Mouse (Mus musculus) ovary, postnatal 36 days (tissue): Measurements from ENCODE around the gene Rbm34.
"Not testable (repeated sequence)": the region's sequence is repeated elsewhere in the genome, so short reads cannot be mapped to it uniquely, and the experiment has no call there.

Experiments
- DNase-seq: peaks from one replicate; pipeline ENCODE4 v3.0.0; 2022; ENCODE audit warnings: low spot score, mixed read lengths

Gene Rbm34

GRCm38 (mm10) chr8:126970579-126971313 is at the start of gene Rbm34:
Gene Rbm34, minus strand, starts transcription at chr8:126971071.
- DNase-seq, result peak; percentile 93

GRCm38 (mm10) chr8:127011668-127012067 is 40.8 kb upstream of the Rbm34 start:
- no peak for DNase-seq

DNA sequence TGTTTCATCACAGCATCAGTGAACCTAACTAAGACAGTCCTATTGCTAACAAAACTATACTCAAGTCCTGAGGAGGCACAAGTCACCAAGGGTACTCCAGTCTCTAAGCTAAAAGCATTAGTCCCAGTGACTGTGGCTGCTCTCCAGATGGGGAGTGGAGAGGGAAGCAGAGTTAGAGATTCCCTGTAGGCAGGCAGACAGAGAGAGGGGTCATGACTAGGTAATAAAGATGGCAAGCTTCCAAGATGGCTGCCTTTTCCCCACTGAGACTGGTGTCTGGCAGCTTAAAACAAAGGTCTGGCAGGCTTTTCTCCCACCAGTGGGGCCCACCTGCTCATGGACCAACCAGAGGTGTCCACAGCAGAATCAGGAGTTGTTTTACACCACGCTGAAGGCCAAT is 23.6 kb upstream of the Rbm34 start:
- no peak for DNase-seq

- no peak for DNase-seq
Observed at GRCm38 (mm10) chr8:126989363-126990153, 18.7 kb upstream of the Rbm34 start.

- DNase-seq, result no peak
Observed at GRCm38 (mm10) chr8:126988346-126989006, 17.6 kb upstream of the Rbm34 start.

DNA sequence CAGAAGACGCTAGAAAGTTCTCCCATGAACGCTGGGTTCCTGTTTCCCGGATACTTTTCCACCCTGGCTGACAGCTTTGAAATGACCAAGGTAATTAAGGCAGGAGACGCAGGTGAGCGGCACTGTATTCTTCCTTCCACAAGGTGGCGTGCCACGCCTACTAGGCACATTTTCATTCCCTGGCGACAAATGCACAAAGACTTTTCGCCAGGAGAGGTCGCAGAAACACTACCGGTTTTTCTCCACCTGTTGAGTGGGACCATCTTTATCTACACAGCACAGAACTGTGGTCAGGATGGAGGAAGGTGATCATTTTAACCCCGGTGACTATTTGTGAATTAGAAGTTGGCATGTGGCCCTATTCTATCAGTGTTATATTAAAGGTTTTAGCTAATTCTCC is 15.6 kb upstream of the Rbm34 start:
- DNase-seq, result peak; percentile 77

DNA sequence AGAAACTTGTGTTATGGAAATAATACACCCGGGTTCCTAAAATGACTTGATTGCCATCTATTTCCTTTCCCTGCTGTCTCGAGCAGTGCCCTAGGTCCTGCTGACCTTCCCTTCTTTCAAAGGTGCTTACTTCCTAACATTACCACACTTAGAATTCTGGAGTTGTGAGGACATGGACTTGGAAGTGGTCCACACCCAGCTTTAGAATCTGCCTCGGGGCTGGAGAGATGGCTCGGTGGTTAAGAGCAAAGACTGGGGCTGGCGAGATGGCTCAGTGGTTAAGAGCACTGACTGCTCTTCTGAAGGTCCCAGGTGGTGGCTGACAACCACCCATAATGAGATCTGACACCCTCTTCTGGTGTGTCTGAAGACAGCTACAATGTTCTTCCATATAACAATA is 9.2 kb upstream of the Rbm34 start:
- DNase-seq, result no peak

DNA sequence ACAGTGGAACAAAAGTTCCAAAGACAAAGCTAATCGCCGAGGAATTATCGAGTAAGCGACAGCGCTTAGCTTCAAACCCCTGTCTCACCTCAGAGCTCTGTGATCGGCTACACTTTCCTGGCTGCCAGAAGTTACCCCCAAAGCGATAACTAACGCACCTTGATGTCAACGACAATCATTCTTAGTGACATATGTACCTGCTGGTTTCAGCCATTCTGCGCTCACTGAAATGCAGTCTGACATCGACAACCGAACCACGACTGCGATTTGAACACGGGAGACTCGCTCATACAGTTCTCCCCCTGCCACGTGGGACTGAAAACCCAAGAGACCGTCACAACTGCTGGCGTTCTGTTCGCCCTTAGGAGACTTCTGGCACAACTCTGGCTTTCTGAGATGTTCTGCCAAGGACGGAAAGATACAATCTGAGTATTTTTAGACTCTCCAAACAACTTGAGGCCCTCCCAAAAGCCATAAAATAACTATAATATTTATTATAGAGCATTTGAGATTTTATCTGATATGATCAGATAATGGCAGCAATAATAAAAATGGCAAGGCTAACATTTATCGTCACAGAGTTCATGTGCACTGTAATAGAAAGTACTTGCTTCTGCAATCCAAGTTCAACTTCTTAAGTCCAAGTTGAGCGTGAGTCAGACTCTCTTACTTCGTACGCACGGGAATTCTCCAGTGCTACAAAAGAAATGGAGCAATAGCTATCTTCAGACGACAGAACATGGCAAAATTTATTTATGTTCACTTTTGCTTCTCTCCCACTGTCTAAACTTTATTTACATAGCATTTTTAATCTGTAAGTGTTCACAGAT is 8.4 kb upstream of the Rbm34 start:
- DNase-seq, result peak; percentile 18

- DNase-seq, result not testable (repeated sequence)
Observed at GRCm38 (mm10) chr8:126978535-126978934, 7.7 kb upstream of the Rbm34 start.

DNA sequence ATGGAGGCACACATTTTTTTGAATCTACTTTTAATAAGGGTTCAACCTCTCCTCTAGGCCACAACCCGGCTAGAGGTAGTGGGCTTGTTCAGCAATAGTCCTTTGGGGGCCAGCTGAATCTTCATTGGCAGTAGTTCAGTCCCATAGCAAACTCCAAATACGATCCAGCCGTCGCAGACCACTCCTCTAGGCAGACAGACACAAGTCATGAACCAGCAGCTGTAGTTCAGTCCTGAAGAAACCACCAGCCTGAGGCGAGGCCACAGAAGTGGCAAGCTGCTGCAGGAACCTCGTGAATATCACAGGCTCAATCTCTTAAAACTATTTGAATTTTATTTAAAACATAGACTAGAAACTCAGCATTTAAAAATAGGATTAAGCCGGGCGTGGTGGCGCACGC is 7.2 kb upstream of the Rbm34 start:
- no peak for DNase-seq

DNA sequence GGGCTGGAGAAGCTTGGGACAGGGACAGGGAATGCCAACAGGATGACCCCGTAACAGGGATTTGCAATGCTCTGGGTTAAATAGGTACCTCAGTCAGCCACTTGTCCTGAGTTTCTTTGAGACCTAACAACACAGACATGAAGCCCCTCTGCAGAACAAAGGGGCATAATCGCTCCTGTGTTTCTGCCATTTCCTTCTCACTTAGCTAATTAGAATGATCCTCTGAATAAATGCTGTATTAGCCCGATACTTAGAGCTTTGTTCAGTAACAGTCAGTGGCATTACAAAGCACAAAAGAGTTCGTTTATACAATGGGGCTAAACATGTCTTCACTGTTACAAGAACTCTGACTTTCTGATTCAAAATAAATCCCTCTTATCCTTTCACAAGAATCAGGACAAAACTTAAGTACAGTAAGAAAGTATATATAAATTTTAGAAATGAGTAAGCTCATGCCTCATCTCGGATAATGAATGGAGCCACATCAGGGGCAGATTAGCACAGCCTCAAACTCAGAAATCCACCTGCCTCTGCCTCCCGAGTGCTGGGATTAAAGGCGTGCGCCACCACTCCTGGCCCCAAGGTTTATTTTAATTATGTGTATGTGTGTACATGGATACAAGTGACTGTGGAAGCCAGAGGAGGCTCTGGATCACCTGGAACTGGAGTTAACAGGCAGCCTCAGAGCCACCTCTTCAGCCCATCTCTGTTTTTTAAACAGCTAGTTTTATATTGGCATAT is 5.9 kb upstream of the Rbm34 start:
- no peak for DNase-seq

GRCm38 (mm10) chr8:126975706-126976105 is 4.8 kb upstream of the Rbm34 start:
- DNase-seq, result no peak

DNA sequence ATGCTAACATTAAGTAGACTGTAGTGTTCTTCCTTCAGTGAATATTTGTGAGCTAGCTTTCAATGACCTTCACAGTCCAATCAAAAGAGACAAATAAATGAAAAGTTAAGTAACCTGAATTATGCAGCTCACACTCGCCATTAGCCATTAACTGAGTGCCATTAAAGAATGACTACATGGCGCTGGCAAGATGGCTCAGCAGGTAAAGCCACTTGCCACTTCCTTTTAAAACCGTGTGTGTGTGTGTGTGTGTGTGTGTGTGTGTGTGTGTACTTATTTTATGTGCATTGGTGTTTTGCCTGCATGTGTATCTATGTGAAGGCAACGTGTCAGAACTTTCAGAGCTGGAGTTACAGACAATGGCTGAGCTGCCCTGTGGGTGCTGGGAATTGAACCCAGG is 3.6 kb upstream of the Rbm34 start:
- DNase-seq, result no peak

- no peak for DNase-seq
Observed at GRCm38 (mm10) chr8:126973686-126974265, 2.9 kb upstream of the Rbm34 start.

- no peak for DNase-seq
Observed at GRCm38 (mm10) chr8:126972649-126973048, 1.8 kb upstream of the Rbm34 start.

DNA sequence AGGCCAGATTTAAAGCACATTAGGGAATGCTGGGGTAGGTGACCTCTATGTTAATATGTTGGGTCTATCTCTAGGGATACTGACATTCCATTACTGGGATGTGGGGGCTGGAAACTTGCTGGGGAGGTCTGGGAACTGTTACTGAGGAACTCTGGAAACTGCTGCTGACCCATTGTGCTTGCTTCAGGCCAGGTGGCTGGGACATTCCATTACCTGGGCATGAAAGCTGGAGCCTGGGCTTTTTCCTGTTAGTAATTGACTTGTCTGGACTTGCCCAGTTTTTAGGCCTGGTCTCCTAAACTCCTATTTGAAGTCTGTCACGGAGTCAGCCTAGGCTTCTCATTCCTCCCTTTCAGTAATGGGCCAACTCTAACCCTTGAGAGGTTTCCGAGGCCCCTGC is 1.2 kb upstream of the Rbm34 start:
- DNase-seq, result no peak

GRCm38 (mm10) chr8:126971314-126971664 is 418 bp upstream of the Rbm34 start:
- DNase-seq, result no peak

DNA sequence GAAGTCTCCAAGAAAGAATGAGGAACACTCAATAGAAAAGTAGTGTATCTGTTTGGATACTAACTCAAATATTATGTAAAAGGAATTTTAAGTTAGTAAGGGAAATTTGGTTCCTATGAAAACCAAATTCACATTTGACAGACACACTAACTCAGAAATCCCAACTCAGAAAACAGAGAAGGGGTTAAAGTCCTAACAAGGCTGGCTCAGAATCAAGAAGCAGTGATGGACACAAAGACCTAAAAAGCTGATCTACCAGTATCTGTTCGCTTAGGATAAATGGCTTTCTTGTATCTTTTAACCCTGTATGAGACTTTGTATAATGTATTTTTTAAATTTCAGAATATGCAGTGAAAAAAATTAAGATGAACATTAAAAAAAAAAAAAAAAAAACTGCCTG is 1.3 kb downstream of the Rbm34 start:
- DNase-seq, result no peak

GRCm38 (mm10) chr8:126968107-126968506 is 2.8 kb downstream of the Rbm34 start:
- no peak for DNase-seq

DNA sequence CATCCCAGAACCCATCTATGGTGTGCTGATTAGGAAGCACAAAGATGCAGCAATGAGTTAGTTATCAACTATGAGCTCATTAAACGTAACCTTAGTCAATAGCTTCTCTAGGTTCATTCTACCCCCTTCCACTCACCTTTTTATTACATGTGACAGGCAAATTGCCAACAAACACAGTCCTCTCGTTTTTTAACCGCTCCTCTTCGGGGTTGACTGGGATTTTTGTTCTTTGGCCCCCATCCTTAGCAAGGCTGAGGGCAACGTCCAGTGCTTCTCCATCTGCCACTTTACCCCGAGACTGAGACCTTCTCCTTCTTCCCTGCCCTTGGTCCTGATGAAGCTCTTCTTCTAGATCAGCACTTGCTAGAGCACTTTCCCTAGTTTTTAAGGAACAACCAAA is 5.6 kb downstream of the Rbm34 start:
- DNase-seq, result no peak

DNA sequence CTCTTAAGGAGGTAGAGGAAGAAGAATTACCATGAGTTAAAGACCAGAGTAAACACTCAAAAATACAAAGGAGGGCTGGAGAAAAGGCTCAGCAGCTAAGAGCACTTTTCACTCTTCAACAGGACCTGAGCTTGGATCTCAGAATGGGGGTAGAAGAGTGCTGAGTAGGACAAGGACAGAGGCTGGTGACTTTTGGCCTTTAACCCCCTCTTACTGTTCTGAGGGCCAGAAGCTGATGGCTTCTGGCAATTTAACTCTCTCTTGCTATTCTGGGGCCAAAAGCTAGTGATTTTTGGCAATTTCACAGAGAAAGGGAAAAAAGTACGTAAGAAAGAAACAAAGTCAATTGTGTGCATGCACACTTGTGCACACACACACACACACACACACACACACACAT is 8.0 kb downstream of the Rbm34 start:
- no peak for DNase-seq
